Mouse (Mus musculus) midbrain, postnatal 0 days (tissue): Measurements from ENCODE around the gene Eif2b5. TPM values are rescaled to one million over a fixed set of nuclear protein-coding genes. Genes with fewer than 3 reads are reported as not detected.
"Not testable (repeated sequence)": the region's sequence is repeated elsewhere in the genome, so short reads cannot be mapped to it uniquely, and the experiment has no call there.

Source experiments
- ATAC-seq: fragments of 200-750 bp; cut with Nextera tagmentation; 2 replicates; pipeline ENCODE4 v1.8.0; 2017; ENCODE audit warnings: moderate number of reproducible peaks, mild to moderate bottlenecking, moderate TSS enrichment, moderate library complexity; ENCODE audit not compliant: low FRiP score
- DNase-seq: peaks from one replicate; pipeline ENCODE4 v3.0.0-alpha.2; 2015; ENCODE audit warnings: low spot score
- H3K27ac ChIP-seq: fragments of 300-500 bp; sonication (generic); 2 replicates; pipeline ENCODE4 v1.5.1; 2014; ENCODE audit warnings: low read depth, mild to moderate bottlenecking, low read length, mixed read lengths
- H3K27me3 ChIP-seq: fragments of 300-500 bp; sonication (generic); 2 replicates; pipeline ENCODE4 v1.6.1; 2014; ENCODE audit warnings: low read length, control low read depth, mixed read lengths; ENCODE audit not compliant: insufficient read depth
- H3K36me3 ChIP-seq: fragments of 300-500 bp; sonication (generic); 2 replicates; pipeline ENCODE4 v1.6.1; 2014; ENCODE audit warnings: low read length, control low read depth, mixed read lengths; ENCODE audit not compliant: insufficient read depth
- H3K4me1 ChIP-seq: fragments of 300-500 bp; sonication (generic); 2 replicates; pipeline ENCODE4 v1.6.1; 2014; ENCODE audit warnings: mild to moderate bottlenecking, control low read depth, antibody characterized with exemption, low read length, mixed read lengths; ENCODE audit not compliant: insufficient read depth
- H3K4me2 ChIP-seq: fragments of 300-500 bp; sonication (generic); 2 replicates; pipeline ENCODE4 v1.6.1; 2014; ENCODE audit warnings: low read depth, mild to moderate bottlenecking, low read length, mixed read lengths; ENCODE audit not compliant: poor library complexity, severe bottlenecking
- H3K4me3 ChIP-seq: fragments of 300-500 bp; sonication (generic); 2 replicates; pipeline ENCODE4 v1.5.1; 2014; ENCODE audit warnings: low read depth, mild to moderate bottlenecking, low read length, moderate library complexity
- H3K9ac ChIP-seq: fragments of 300-500 bp; sonication (generic); replicated peaks from 2 replicates; pipeline ENCODE4 v1.6.1; 2014; ENCODE audit warnings: mild to moderate bottlenecking, low read length, moderate library complexity, mixed read lengths; ENCODE audit not compliant: poor library complexity, severe bottlenecking
- H3K9me3 ChIP-seq: fragments of 300-500 bp; sonication (generic); 2 replicates; pipeline ENCODE4 v1.6.1; 2016; ENCODE audit warnings: low read length, control low read depth
- CTCF ChIP-seq: IDR thresholded peaks from 2 replicates; pipeline ENCODE4 v1.5.1; 2016; ENCODE audit warnings: antibody characterized with exemption, mild to moderate bottlenecking
- WGBS: fragments of 180-500 bp; shearing (Covaris S2); extraction: QIAGEN DNeasy Blood & Tissue Kit; methylation state at CpG from one replicate; pipeline ENCODE4 v1.1.7; 2014; 5-methylcytosine and 5-hydroxymethylcytosine counted together
- polyA plus RNA-seq: library from polyadenylated mRNA; unstranded; fragments of >200 nt; fragmentation: Nextera tagmentation; extraction: Ambion mirVana; gene quantifications from 2 replicates; pipeline ENCODE4 v1.2.1, GENCODE M21; 2015
- total RNA-seq: library from RNA; depleted of rRNA; stranded (reverse); fragments of >200 nt; gene quantifications from 2 replicates; pipeline ENCODE4 v1.2.3, GENCODE M21; 2014

Eif2b5 gene
- total and polyA plus RNA-seq, 2 experiments from 2014 or later: 70.0 to 87.2 TPM

DNA sequence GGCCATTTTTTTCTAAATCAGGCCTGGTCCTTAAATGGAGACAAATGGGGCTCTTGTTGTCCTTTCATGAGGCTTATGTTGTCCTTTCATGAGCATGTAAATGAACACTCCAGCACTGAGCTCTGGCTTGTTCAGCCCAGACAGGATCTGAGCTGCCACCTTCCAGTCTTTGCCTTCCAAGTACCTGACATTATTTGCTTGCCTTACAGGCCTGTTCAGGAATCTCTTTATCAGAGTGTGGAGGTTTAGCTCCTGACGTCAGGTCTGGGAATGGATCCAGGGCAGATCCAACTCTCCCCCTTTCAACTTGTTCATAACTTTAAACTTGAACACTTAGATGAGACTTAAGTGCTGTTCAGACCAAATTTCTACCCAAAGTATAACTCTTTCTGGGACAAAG is 21.8 kb upstream of the Eif2b5 start:
- no peak overlapping the region for H3K9ac ChIP-seq
- WGBS: 38% methylated on average over 1 of the region's 1 CpGs
- no peak overlapping the region for H3K27ac ChIP-seq
- no peak for DNase-seq
- no peak overlapping the region for H3K4me3 ChIP-seq
- no peak for TF ChIP-seq CTCF
- H3K4me2 ChIP-seq: no peak overlapping the region
- H3K27me3 ChIP-seq: no peaks in the 10 kb centered on the region
- no peaks in the 10 kb centered on the region for H3K36me3 ChIP-seq
- H3K4me1 ChIP-seq: no peaks in the 10 kb centered on the region
- ATAC-seq: no peak
- H3K9me3 ChIP-seq: no peaks in the 10 kb centered on the region

DNA sequence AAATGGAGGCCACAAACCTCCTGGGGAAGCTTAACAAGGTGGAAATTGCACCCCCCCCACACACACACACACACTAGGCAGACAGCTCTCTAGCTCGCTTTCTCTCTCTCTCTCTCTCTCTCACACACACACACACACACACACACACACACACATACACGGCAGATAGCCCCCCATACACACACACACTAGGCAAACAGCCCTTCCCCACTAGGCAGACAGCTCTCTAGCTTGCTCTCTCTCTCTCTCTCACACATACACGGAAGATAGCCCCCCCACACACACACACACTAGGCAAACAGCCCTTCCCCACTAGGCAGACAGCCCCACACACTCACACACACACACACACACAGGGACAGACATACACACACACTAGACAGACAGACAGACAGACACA is 21.3 kb upstream of the Eif2b5 start:
- DNase-seq (no peak), ATAC-seq (no peak)
- Histone ChIP-seq H3K4me2 (no peak overlapping the region), H3K4me3 (no peak overlapping the region), H3K27ac (no peak overlapping the region), H3K9ac (no peak overlapping the region), H3K36me3 (no peaks in the 10 kb centered on the region), H3K4me1 (no peaks in the 10 kb centered on the region), H3K9me3 (no peaks in the 10 kb centered on the region), H3K27me3 (no peaks in the 10 kb centered on the region)
- 84% methylated on average over 3 of the region's 3 CpGs for WGBS
- no peak for TF ChIP-seq CTCF

DNA sequence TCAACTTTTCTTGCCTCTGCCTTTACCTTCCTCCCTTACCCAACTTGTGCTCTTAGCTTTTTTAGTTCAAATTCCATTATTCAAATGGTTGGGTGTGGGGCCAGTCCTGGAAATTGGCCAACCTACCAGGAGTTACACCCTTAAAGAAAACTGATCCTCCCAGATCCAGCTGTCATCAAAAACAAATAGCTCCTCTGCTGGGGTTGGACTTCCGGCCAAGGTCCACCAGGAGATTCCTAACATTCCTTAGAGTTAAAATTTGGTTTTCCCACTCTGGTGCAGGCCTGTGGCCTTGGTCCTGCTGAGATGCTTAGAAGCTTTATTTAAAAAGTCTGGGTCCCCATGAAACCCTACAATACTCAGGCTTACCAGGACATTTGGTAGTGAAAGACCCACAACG is 20.1 kb upstream of the Eif2b5 start:
- DNase-seq (no peak), ATAC-seq (no peak)
- Histone ChIP-seq H3K4me1 (no peaks in the 10 kb centered on the region), H3K36me3 (no peaks in the 10 kb centered on the region), H3K4me3 (no peak overlapping the region), H3K27ac (no peak overlapping the region), H3K4me2 (no peak overlapping the region), H3K27me3 (no peaks in the 10 kb centered on the region), H3K9me3 (no peaks in the 10 kb centered on the region), H3K9ac (no peak overlapping the region)
- 76% methylated on average over 2 of the region's 2 CpGs for WGBS
- no peak for TF ChIP-seq CTCF

DNA sequence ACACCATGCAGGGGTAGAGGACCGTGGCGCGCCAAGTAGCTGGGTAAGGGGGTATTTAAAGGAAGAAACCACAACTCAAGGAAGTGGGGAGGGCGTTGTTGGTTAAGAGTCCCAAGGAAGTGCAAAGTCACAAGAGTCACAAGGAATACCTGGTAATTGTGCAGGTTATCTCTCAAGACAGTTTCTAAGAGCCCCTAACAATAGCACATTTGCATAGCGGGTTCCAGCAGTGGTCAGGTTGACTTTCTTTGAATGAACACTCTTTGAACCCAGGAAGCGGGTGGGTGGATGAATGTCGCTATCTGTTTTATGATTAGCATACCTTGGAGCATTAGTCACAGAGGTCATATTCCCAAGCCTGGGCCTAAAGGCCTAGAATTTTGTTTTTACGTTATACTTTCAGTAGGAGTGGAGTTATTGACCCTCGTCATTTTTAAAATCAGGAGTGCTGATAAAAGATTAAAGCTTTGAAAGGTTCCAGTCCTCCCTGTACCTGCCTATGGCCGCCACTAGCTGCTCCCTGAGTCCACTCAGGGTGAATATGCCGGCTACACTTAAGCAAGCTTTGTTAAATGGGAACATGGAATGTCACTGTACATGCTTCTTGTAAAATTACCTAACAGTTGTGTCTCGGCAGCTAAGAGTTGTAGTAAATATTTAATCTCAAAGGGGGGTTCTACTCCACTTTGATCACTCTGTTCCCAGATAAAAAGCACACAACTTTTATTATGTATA is 19.4 kb upstream of the Eif2b5 start:
- H3K4me2 ChIP-seq, H3K4me1 ChIP-seq, H3K36me3 ChIP-seq, H3K9me3 ChIP-seq, H3K27ac ChIP-seq, H3K4me3 ChIP-seq, H3K9ac ChIP-seq, ATAC-seq, DNase-seq, H3K27me3 ChIP-seq: not testable (repeated sequence)
- 92% methylated on average over 12 of the region's 12 CpGs for WGBS

GRCm38 (mm10) chr16:20480115-20480514 is 18.5 kb upstream of the Eif2b5 start:
- Histone ChIP-seq H3K36me3 (no peaks in the 10 kb centered on the region), H3K4me3 (no peak overlapping the region), H3K27me3 (no peaks in the 10 kb centered on the region), H3K9me3 (no peaks in the 10 kb centered on the region), H3K27ac (no peak overlapping the region), H3K4me1 (no peaks in the 10 kb centered on the region), H3K4me2 (no peak overlapping the region), H3K9ac (no peak overlapping the region)
- peak; percentile 45 for DNase-seq
- TF ChIP-seq CTCF: peak; percentile 71
- 22% methylated on average over 3 of the region's 3 CpGs for WGBS
- no peak for ATAC-seq

GRCm38 (mm10) chr16:20481746-20482145 is 16.9 kb upstream of the Eif2b5 start:
- Histone ChIP-seq H3K9me3 (no peaks in the 10 kb centered on the region), H3K4me2 (no peak overlapping the region), H3K27ac (no peak overlapping the region), H3K36me3 (no peaks in the 10 kb centered on the region), H3K4me1 (no peaks in the 10 kb centered on the region), H3K9ac (no peak overlapping the region), H3K4me3 (no peak overlapping the region), H3K27me3 (no peaks in the 10 kb centered on the region)
- DNase-seq: no peak
- no peak for ATAC-seq
- no peak for TF ChIP-seq CTCF
- 24% methylated on average over 2 of the region's 2 CpGs for WGBS

GRCm38 (mm10) chr16:20483716-20484115 is 14.9 kb upstream of the Eif2b5 start:
- H3K27ac ChIP-seq, ATAC-seq, H3K27me3 ChIP-seq, H3K4me2 ChIP-seq, H3K36me3 ChIP-seq, DNase-seq, H3K9ac ChIP-seq, H3K9me3 ChIP-seq, H3K4me3 ChIP-seq, H3K4me1 ChIP-seq: not testable (repeated sequence)
- 87% methylated on average over 5 of the region's 7 CpGs for WGBS
